Mouse (Mus musculus): ENCODE measurements around the gene Cryba2. TPM values are rescaled to one million over a fixed set of nuclear protein-coding genes. Genes with fewer than 3 reads are reported as not detected.

Cryba2 gene
- total and polyA plus RNA-seq, 3 experiments: 0.30 to 0.55 TPM; not detected in 1

Other genes starting within 250 kb of the Cryba2 start
- 21.8 and 29.3 TPM in 2 replicates for gene Ttll4, start 231.4 kb downstream of the Cryba2 start, total RNA-seq (2012; rRNA removed)
- gene Ttll4, start 231.4 kb downstream of the Cryba2 start, total RNA-seq (2014; rRNA removed): 23.6 and 24.9 TPM in 2 replicates
- 72.0 and 85.8 TPM in 2 replicates for gene Ttll4, start 231.4 kb downstream of the Cryba2 start, polyA plus RNA-seq (2012; ENCODE audit: insufficient read length, low read depth)
- gene Cyp27a1, start 179.6 kb downstream of the Cryba2 start, total RNA-seq (2012; rRNA removed): not detected in 2 replicates
- not detected in 2 replicates for gene Cyp27a1, start 179.6 kb downstream of the Cryba2 start, total RNA-seq (2014; rRNA removed)
- not detected in 2 replicates for gene Cyp27a1, start 179.6 kb downstream of the Cryba2 start, polyA plus RNA-seq (2012; ENCODE audit: insufficient read length, low read depth)
- gene Prkag3, start 143.9 kb downstream of the Cryba2 start, total RNA-seq (2012; rRNA removed): 0.08 and 0.13 TPM in 2 replicates
- gene Prkag3, start 143.9 kb downstream of the Cryba2 start, total RNA-seq (2014; rRNA removed): 0.09 TPM in 1 of 2 replicates, not detected in the other
- gene Prkag3, start 143.9 kb downstream of the Cryba2 start, polyA plus RNA-seq (2012; ENCODE audit: insufficient read length, low read depth): 0.12 TPM in 1 of 2 replicates, not detected in the other
- 3.4 and 3.5 TPM in 2 replicates for gene Wnt6, start 121.3 kb downstream of the Cryba2 start, total RNA-seq (2012; rRNA removed)
- gene Wnt6, start 121.3 kb downstream of the Cryba2 start, total RNA-seq (2014; rRNA removed): 0.67 and 0.89 TPM in 2 replicates
- gene Wnt6, start 121.3 kb downstream of the Cryba2 start, polyA plus RNA-seq (2012; ENCODE audit: insufficient read length, low read depth): 1.6 and 1.7 TPM in 2 replicates
- gene Wnt10a, start 101.6 kb downstream of the Cryba2 start, total RNA-seq (2012; rRNA removed): 126 and 184 TPM in 2 replicates
- gene Wnt10a, start 101.6 kb downstream of the Cryba2 start, total RNA-seq (2014; rRNA removed): 142 and 155 TPM in 2 replicates
- 170 and 187 TPM in 2 replicates for gene Wnt10a, start 101.6 kb downstream of the Cryba2 start, polyA plus RNA-seq (2012; ENCODE audit: insufficient read length, low read depth)
- gene Cdk5r2, start 38.2 kb downstream of the Cryba2 start, total RNA-seq (2012; rRNA removed): 0.04 TPM in 1 of 2 replicates, not detected in the other
- not detected in 2 replicates for gene Cdk5r2, start 38.2 kb downstream of the Cryba2 start, total RNA-seq (2014; rRNA removed)
- gene Cdk5r2, start 38.2 kb downstream of the Cryba2 start, polyA plus RNA-seq (2012; ENCODE audit: insufficient read length, low read depth): 0.23 and 0.24 TPM in 2 replicates
- not detected in 2 replicates for gene Fev, start 7.7 kb downstream of the Cryba2 start, total RNA-seq (2012; rRNA removed)
- gene Fev, start 7.7 kb downstream of the Cryba2 start, total RNA-seq (2014; rRNA removed): not detected in 2 replicates
- gene Fev, start 7.7 kb downstream of the Cryba2 start, polyA plus RNA-seq (2012; ENCODE audit: insufficient read length, low read depth): not detected in 2 replicates
- gene Cfap65, start 42.5 kb upstream of the Cryba2 start, total RNA-seq (2012; rRNA removed): not detected in 2 replicates
- 0.04 TPM in 1 of 2 replicates, not detected in the other for gene Cfap65, start 42.5 kb upstream of the Cryba2 start, total RNA-seq (2014; rRNA removed)
- gene Cfap65, start 42.5 kb upstream of the Cryba2 start, polyA plus RNA-seq (2012; ENCODE audit: insufficient read length, low read depth): not detected in 2 replicates
- gene Ihh, start 58.5 kb upstream of the Cryba2 start, total RNA-seq (2012; rRNA removed): not detected in 2 replicates
- not detected in 2 replicates for gene Ihh, start 58.5 kb upstream of the Cryba2 start, total RNA-seq (2014; rRNA removed)
- not detected in 2 replicates for gene Ihh, start 58.5 kb upstream of the Cryba2 start, polyA plus RNA-seq (2012; ENCODE audit: insufficient read length, low read depth)
- gene Nhej1, start 232.1 kb upstream of the Cryba2 start, total RNA-seq (2012; rRNA removed): 2.8 and 3.4 TPM in 2 replicates
- 3.7 and 4.4 TPM in 2 replicates for gene Nhej1, start 232.1 kb upstream of the Cryba2 start, total RNA-seq (2014; rRNA removed)
- 4.0 and 4.2 TPM in 2 replicates for gene Nhej1, start 232.1 kb upstream of the Cryba2 start, polyA plus RNA-seq (2012; ENCODE audit: insufficient read length, low read depth)
- gene Slc23a3, start 240.7 kb upstream of the Cryba2 start, total RNA-seq (2012; rRNA removed): not detected in 2 replicates
- gene Slc23a3, start 240.7 kb upstream of the Cryba2 start, total RNA-seq (2014; rRNA removed): not detected in 2 replicates
- not detected in 2 replicates for gene Slc23a3, start 240.7 kb upstream of the Cryba2 start, polyA plus RNA-seq (2012; ENCODE audit: insufficient read length, low read depth)
- gene Cnppd1, start 249.6 kb upstream of the Cryba2 start, total RNA-seq (2012; rRNA removed): 32.2 and 47.2 TPM in 2 replicates
- gene Cnppd1, start 249.6 kb upstream of the Cryba2 start, total RNA-seq (2014; rRNA removed): 10.9 and 12.3 TPM in 2 replicates
- 14.2 and 16.2 TPM in 2 replicates for gene Cnppd1, start 249.6 kb upstream of the Cryba2 start, polyA plus RNA-seq (2012; ENCODE audit: insufficient read length, low read depth)
- 26.5 and 27.9 TPM in 2 replicates for gene Retreg2, start 249.6 kb upstream of the Cryba2 start, total RNA-seq (2012; rRNA removed)
- 12.8 and 14.6 TPM in 2 replicates for gene Retreg2, start 249.6 kb upstream of the Cryba2 start, total RNA-seq (2014; rRNA removed)
- gene Retreg2, start 249.6 kb upstream of the Cryba2 start, polyA plus RNA-seq (2012; ENCODE audit: insufficient read length, low read depth): 24.1 and 27.9 TPM in 2 replicates